Mouse (Mus musculus) hematopoietic stem cell, adult 5-6 weeks (primary cell): ENCODE data around the gene Tspo2. TPM values are rescaled to one million over a fixed set of nuclear protein-coding genes. Genes with fewer than 3 reads are reported as not detected.
"Not testable (repeated sequence)": the region's sequence is repeated elsewhere in the genome, so short reads cannot be mapped to it uniquely, and the experiment has no call there.

Source experiments
- ATAC-seq, 2 experiments: fragments of 125-278 bp in 1 of 2; replicated peaks in 1 of 2; 2 replicates each; pipeline ENCODE4 v1.8.0; 2016 to 2017; ENCODE audit warnings: inconsistent platforms in 2 of 2, mild to moderate bottlenecking in 2 of 2, moderate number of reproducible peaks in 2 of 2, low read depth in 1 of 2, moderate TSS enrichment in 1 of 2; ENCODE audit not compliant: low FRiP score in 2 of 2, poor library complexity in 2 of 2, severe bottlenecking in 2 of 2, insufficient read depth in 1 of 2, low TSS enrichment in 1 of 2
- total RNA-seq: library from RNA; stranded (forward); fragments of 172-1452, 232-1000 nt; gene quantifications from 2 replicates; pipeline ENCODE4 v1.2.3, GENCODE M21; 2017

The Tspo2 gene
- total RNA-seq: 1.2 and 10.7 TPM in 2 replicates

- ATAC-seq: peak; percentile 19 to 29; a peak in 1 of 4 replicates
Observed at GRCm38 (mm10) chr17:48451353-48451675, at the start of gene Tspo2. TSS of gene Tspo2 (minus strand) at chr17:48451522.

- no peak for ATAC-seq
Observed at GRCm38 (mm10) chr17:48500846-48501445, 49.6 kb upstream of the Tspo2 start.

GRCm38 (mm10) chr17:48497986-48498385 lies 46.7 kb upstream of the Tspo2 start:
- ATAC-seq: no peak

GRCm38 (mm10) chr17:48493986-48494385 lies 42.7 kb upstream of the Tspo2 start:
- no peak for ATAC-seq

GRCm38 (mm10) chr17:48493582-48493981 lies 42.3 kb upstream of the Tspo2 start:
- ATAC-seq: no peak

- ATAC-seq: no peak
Observed at GRCm38 (mm10) chr17:48492621-48493020, 41.3 kb upstream of the Tspo2 start.

- ATAC-seq: no peak
Observed at GRCm38 (mm10) chr17:48489466-48489865, 38.1 kb upstream of the Tspo2 start.

GRCm38 (mm10) chr17:48484191-48484590 lies 32.9 kb upstream of the Tspo2 start:
- ATAC-seq: no peak

- no peak for ATAC-seq
Observed at GRCm38 (mm10) chr17:48483764-48484163, 32.4 kb upstream of the Tspo2 start.

- no peak for ATAC-seq
Observed at GRCm38 (mm10) chr17:48479952-48480351, 28.6 kb upstream of the Tspo2 start.

- ATAC-seq: no peak
Observed at GRCm38 (mm10) chr17:48475444-48475843, 24.1 kb upstream of the Tspo2 start.

- not testable (repeated sequence) for ATAC-seq
Observed at GRCm38 (mm10) chr17:48474282-48474681, 23.0 kb upstream of the Tspo2 start.

GRCm38 (mm10) chr17:48467395-48468231 lies 16.3 kb upstream of the Tspo2 start:
- ATAC-seq: peak; percentile 76 to 84

GRCm38 (mm10) chr17:48466769-48467394 lies 15.6 kb upstream of the Tspo2 start:
- no peak for ATAC-seq

- ATAC-seq: no peak
Observed at GRCm38 (mm10) chr17:48463391-48463790, 12.1 kb upstream of the Tspo2 start.

GRCm38 (mm10) chr17:48462096-48462495 lies 10.8 kb upstream of the Tspo2 start:
- peak; percentile 33 to 50; a peak in 2 of 4 replicates for ATAC-seq

GRCm38 (mm10) chr17:48457971-48458653 lies 6.8 kb upstream of the Tspo2 start:
- peak; percentile 61 to 84 for ATAC-seq

GRCm38 (mm10) chr17:48455955-48456354 lies 4.6 kb upstream of the Tspo2 start:
- ATAC-seq: no peak
